Mouse (Mus musculus) retina, embryonic 14.5 days (tissue): Measurements from ENCODE around the gene Furin.
A peak's percentile ranks its signal among the peaks of the same experiment; 100 is the strongest.

Experiments
- DNase-seq: peaks from one replicate; pipeline ENCODE4 v3.0.0-alpha.2; 2015; ENCODE audit warnings: low spot score

Furin gene

GRCm38 (mm10) chr7:80372667-80373066 lies 32.6 kb downstream of the Furin start:
- no peak for DNase-seq

DNA sequence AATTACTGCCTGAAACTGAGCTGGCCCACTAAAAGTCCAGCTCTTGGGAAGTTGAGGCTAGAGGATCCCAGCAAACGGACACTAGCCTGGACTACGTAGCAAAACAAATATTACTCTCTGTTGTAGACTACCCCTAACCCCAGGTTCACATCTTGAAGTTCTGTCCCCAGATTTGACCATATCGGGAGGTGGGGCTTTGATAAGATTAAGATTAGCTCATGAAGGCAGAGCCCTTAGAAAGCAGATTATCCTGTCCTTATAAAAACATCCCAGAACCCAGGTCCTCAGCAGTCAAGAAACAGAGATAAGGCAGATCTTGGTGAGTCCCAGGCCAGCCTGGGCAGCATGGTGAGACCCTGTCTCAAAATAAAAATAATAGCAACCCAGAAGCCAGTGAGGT lies 33.1 kb downstream of the Furin start:
- no peak for DNase-seq

DNA sequence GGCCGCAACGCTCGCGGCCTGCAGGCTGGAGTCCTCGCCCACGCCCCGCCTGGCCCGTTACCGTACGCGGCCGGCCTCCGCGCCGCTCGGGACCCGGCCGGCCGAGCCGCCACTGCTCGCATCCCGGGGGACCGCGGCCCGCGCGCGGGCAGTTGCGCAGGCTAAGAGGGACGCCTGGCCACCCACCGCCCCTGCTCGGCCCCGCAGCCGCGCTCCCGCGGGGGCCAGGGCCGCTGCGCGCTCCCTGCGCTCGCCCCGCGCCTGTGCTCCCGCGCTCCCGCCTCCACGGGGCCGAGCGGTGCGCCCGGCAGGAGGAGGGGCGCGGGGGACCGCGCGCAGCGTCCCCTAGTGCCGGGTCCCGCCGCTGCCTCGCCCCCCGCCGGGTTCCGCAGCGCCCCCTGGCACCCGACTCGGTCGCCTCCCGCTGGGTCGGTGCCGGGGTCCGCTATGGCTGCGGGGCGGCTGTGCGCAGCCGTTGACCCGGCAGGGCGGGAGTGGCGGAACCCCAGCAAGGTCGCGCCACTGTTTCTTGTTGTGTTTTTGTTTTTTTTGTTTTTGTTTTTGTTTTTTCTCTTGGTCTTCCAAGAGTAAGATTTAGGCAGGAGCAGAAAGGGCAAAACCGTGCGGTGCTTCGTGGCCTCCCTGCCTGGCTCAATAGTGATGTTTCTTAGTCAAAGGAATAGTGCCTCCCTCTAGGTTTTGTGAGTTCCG lies 34.0 kb downstream of the Furin start, which contains the start of gene Man2a2:
Man2a2 (minus strand) TSS at position 335 of the 711 bp plus-strand sequence.
- peak; percentile 84 for DNase-seq

- DNase-seq = peak; percentile 74
Observed at GRCm38 (mm10) chr7:80370649-80371040, 34.6 kb downstream of the Furin start.

GRCm38 (mm10) chr7:80369967-80370431 lies 35.2 kb downstream of the Furin start:
- DNase-seq = no peak

GRCm38 (mm10) chr7:80369461-80369860 lies 35.8 kb downstream of the Furin start:
- no peak for DNase-seq

GRCm38 (mm10) chr7:80368635-80369421 lies 36.4 kb downstream of the Furin start:
- no peak for DNase-seq

DNA sequence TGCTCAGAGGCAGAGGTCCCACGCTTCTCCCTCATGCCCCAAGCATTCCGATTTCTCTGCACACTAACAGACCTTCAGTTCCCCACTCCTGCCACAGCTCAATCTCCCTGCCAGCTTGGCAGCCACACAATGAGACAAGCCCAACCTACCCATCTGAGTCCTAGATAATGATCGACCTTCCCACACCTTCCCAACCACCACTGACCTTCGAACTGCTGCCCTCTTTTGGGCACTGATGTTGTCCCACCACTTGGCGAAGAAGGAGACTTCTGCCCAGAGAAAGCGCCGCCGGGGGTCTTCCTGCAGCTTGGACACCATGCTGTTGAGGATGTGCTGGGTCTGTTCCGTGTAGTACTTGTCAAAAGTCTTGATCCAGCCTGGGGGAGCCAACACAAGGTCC lies 37.2 kb downstream of the Furin start:
- no peak for DNase-seq

GRCm38 (mm10) chr7:80367232-80367631 lies 38.0 kb downstream of the Furin start:
- DNase-seq = no peak

DNA sequence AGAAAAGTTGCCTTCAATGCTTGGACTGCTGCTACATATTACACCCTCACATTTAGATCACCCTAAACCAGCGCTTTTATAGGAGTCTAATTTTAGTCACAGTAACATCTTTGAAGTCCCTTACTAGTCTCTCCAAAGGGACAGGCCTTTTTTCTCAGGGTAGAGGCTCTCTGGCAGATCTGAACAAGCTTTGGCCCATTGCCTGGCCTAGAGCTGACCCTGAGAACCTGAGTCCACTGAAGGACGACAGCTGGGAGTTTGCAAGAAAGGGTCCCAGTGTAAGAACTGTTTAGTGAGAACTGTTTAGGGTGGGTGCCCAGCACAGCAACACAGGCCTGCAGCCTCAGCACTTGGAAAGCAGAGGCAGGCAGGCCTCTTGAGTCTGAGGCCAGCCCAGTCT lies 39.5 kb downstream of the Furin start:
- DNase-seq = no peak

DNA sequence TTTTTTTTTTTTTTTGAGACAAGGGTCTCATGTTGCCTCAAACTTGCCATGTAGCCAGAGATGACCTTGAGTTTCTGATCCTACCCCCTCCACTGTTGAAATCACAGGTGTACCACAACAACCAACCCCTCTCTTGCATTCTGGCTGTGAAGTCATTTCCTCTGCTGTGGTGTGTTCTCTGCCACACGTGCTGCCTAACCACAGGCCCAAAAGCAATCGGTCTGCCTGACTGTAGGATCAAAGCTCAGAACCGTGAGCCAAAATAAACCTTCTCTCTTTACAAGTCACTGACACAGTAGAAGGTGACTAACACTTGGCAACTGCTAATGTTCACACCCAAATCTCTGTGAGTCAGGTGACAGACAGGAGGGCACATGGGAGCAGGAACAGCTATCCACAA lies 44.8 kb downstream of the Furin start:
- DNase-seq = no peak

- DNase-seq = no peak
Observed at GRCm38 (mm10) chr7:80358039-80358438, 47.2 kb downstream of the Furin start.

GRCm38 (mm10) chr7:80357156-80357555 lies 48.1 kb downstream of the Furin start:
- DNase-seq = peak; percentile 80

DNA sequence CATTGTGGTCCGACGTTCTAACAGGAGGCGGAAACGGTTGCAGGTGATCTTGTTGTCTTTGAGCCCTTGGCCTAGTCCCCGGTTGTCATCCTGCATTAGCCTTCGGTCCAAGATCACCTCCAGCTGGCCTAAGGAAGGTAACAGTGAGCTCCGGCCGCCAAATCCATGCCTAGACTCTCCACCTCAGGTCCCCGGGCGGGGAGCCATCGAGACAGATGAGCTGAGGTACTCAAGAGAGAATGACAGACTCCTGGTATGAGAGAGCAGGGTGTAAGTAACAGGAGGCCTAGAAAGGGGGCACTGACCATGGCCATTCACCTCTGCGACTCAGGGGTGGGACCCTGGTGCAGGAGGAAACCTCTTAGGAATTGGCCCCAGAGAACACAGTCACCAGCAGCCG lies 48.9 kb downstream of the Furin start:
- no peak for DNase-seq

- no peak for DNase-seq
Observed at GRCm38 (mm10) chr7:80352920-80353319, 52.3 kb downstream of the Furin start.

DNA sequence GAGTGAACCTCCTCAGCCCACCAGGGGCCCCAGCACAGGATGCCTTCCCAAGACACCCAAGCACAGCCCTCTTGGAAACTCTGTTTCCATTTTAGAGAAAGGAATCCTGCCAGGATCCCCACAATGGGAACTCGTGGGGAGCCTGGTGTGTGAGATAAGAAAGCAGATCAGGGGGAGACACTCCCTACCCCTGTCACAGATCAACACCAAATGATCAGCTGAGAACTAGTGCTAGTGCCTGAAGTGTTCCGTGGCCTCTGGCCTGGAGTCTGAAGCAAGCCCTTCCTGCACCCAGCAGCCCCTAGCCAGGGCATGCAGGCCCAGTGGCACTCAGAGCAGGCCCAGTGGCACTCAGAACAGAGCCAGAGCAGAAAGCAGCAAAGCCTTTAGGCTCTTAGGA lies 54.4 kb downstream of the Furin start:
- no peak for DNase-seq

GRCm38 (mm10) chr7:80347670-80348586 lies 57.3 kb downstream of the Furin start:
- no peak for DNase-seq

- no peak for DNase-seq
Observed at GRCm38 (mm10) chr7:80346830-80347229, 58.4 kb downstream of the Furin start.

DNA sequence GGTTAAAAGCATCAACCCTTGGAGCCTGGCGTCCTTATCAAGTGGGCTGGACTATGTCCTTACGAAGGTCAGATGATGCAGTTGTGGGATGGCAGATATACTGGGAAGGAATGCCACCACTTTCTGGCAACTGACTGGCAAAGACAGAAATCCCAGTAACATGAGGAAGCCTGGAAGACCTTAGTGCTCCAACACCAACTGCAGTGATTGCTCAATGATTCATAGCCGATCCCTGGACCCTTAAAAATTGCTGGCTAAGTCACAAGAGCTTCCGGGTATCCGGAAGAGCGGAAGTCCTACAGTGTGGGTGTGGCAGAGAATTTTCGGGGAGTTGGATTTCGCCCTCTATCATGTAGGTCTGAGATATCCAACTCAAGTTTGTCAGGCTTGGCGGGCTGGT lies 59.1 kb downstream of the Furin start:
- DNase-seq = no peak

DNA sequence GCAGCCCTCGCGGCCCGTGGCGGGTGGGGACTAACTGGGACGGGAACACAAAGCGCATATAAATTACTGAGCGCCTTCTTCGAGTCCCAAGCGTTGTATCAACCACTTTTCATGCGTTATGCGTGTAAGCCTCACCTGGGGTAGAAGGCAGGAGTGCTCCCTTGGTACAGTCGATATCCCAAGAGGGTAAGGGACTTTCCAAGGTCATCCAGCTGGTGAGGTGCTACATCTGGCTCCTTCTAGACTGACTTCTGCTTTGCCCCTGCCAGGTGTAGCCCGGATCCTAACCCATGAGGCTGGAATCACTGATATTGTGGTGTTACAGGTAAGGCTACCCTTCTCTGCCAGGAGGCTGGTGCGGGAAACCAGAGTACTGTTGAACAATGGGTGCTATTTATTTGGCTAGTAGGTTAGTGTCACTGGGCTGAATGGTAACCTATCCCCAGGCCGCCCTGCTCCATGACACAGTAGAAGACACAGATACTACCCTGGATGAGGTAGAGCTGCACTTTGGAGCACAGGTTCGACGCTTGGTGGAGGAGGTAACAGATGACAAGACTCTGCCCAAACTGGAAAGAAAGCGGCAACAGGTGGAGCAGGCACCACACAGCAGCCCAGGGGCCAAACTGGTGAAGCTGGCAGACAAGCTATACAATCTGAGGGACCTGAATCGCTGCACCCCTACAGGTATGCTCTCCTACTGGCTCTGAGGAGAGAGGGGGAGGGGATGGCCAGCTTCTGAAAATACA lies 61.8 kb downstream of the Furin start:
- DNase-seq = no peak

DNA sequence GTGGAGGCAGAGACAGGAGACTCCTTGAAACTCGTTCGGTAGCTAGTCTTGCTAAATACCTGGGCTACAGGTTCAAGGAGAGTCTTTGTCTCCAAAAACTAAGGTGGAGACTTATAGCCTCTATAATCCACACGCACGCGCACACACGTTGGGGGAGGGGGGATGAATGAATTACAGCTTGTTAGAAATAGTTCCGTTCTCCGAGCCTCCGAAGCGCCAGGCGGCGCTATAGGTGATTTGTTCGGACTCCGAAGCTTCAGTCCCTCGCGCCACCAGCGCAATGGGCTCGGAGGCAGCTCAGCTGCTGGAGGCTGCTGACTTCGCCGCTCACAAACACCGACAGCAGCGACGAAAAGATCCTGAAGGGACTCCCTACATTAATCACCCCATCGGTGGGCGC lies 62.4 kb downstream of the Furin start, which contains the start of gene Hddc3:
Hddc3 (plus strand) TSS at position 247 of the 400 bp plus-strand sequence.
- DNase-seq = peak; percentile 100
